Mouse (Mus musculus) spleen, postnatal 0 days (tissue): ENCODE results near the gene Ap3b1. TPM values are rescaled to one million over a fixed set of nuclear protein-coding genes. Genes with fewer than 3 reads are reported as not detected.

ENCODE experiments used
- polyA plus RNA-seq: library from polyadenylated mRNA; unstranded; fragments of >200 nt; fragmentation: Nextera tagmentation; extraction: Ambion mirVana; gene quantifications from 2 replicates; pipeline ENCODE4 v1.2.1, GENCODE M21; 2015

Ap3b1 gene
- polyA plus RNA-seq: 23.3 and 25.3 TPM in 2 replicates

DNA sequence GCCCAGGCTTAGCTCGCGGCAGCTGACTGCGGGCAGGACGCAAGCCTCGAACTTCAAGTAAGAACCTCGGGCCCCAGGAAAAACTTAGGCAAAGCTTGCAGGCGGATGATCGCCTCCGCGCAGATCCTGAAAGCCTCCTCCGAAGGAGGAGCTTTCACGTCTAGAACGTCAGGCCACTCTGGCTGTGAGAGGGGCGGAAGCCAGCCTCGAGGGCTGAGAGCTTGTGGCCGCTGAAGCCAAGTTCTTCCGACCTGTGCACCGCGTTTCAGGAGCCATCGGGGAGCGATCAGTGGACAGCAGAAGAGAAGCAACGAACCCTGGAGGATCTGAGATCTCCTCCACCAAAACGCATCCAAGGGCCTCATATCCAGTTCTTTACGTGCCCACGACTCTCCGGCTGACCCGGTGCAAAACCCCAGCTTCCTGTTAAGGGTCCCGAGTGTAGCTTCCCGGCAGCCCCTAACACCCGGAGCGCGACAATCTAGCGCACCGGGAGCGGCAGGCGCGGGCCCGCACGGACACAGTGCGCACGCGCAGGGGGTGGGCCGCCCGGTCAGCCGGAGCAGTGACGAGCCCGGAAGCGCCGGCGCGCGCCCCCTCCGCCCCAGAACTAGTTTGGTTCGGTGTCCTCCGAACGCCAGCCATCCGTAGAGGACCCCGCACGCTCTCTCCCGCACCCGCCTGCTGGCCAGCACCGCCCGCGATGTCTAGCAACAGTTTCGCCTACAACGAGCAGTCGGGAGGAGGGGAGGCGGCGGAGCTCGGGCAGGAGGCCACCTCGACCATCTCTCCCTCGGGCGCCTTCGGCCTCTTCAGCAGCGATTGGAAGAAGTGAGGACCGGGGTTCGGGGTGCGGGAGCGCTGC, at the start of gene Ap3b1:
TSS of gene Ap3b1 (plus strand) at position 560 of the 865 bp plus-strand sequence.

Other genes starting within 250 kb of the Ap3b1 start
- 9.1 and 11.8 TPM in 2 replicates for gene Scamp1, start 73.1 kb upstream of the Ap3b1 start, polyA plus RNA-seq